Mouse (Mus musculus) macrophage (primary cell): ENCODE data around the gene Myl9. TPM values are rescaled to one million over a fixed set of nuclear protein-coding genes. Genes with fewer than 3 reads are reported as not detected.
A peak's percentile ranks its signal among the peaks of the same experiment; 100 is the strongest.

Experiments used
- H3K27ac ChIP-seq: fragments of 350-480 bp; formaldehyde crosslinking; 2 replicates; pipeline ENCODE4 v1.9.0; 2021
- H3K36me3 ChIP-seq: fragments of 350-480 bp; formaldehyde crosslinking; 2 replicates; pipeline ENCODE4 v1.9.0; 2021; ENCODE audit errors: inconsistent target
- H3K4me3 ChIP-seq: fragments of 350-480 bp; formaldehyde crosslinking; 2 replicates; pipeline ENCODE4 v1.9.0; 2021; ENCODE audit errors: inconsistent target
- H3K79me2 ChIP-seq: fragments of 350-480 bp; formaldehyde crosslinking; 2 replicates; pipeline ENCODE4 v1.9.0; 2021; ENCODE audit errors: inconsistent target
- WGBS: methylation state at CpG from one replicate; pipeline ENCODE4 v1.1.7; 2026; ENCODE audit warnings: inconsistent platforms; ENCODE audit not compliant: missing documents; 5-methylcytosine and 5-hydroxymethylcytosine counted together
- polyA plus RNA-seq: library from polyadenylated mRNA; stranded (reverse); fragments of 250-400 nt; gene quantifications from 3 replicates; pipeline ENCODE4 v1.2.4, GENCODE M21; 2018; ENCODE audit warnings: inconsistent platforms
- total RNA-seq, 78 experiments: library from RNA; depleted of rRNA; stranded (reverse); fragments of 250-400 nt; gene quantifications; 1 replicate in 9 of 78; 2 replicates in 24 of 78; 3 replicates in 43 of 78; 4 replicates in 2 of 78; pipeline ENCODE4 v1.2.4; 2018; ENCODE audit warnings: inconsistent platforms in 56 of 78

Myl9 gene
- total RNA-seq (2018; cell fraction: chromatin; rRNA removed) = 10 to 100 TPM in 1 of 26 experiments, 1 to 10 TPM in 1, not detected in 24; 3.5 to 24.6 TPM
- under 1 TPM in 1 of 26 experiments, not detected in 25; 0.05 TPM for total RNA-seq (2018; cell fraction: cytosol; rRNA removed)
- 1 to 10 TPM in 1 of 26 experiments, not detected in 25; 6.0 TPM for total RNA-seq (2018; cell fraction: nucleus; rRNA removed)
- polyA plus RNA-seq = 0.40 TPM in 1 of 3 replicates, not detected in the others

DNA sequence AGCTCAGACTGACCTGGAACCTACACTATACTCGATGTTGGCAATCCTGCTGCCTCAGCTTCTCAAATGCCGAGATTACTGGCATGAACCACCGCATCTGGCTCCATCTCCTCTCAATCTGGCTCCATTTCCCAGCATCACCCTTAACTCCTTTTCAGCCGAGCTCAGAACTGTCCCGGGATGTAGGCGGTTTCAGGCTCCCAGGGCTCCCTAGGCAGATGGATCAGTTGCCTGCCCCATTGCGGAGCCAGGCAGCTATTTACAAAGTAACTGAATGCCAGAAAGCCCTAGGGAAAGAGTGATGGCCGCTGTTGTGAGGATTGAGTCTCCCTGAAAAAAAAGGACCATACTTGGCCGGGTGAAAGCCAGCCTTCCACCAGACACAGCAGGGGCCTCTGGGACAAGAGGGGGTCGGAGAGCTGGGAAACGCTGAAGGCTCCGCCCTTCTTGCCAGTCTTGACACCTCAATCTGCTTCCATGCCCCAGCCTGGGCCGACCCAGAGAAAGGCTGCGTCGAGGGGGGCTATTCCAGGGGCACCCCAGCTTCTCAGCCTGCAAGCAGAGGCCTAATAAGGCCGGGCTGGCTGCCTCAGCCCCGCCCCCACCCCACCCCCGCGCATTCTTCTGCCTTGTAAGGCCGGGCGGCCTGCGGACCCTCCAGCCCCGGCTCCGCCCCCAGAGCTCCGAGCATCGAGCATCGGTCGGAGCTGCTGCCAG lies at the start of gene Myl9:
TSS of gene Myl9 (plus strand) at position 683 of the 717 bp plus-strand sequence.
- no peak within 1 kb of the TSS for H3K4me3 ChIP-seq
- H3K79me2 ChIP-seq = no peaks in the 10 kb centered on the region
- 40% methylated on average over 24 of the region's 28 CpGs for WGBS
- no peaks in the 10 kb centered on the region for H3K36me3 ChIP-seq
- no peak within 1 kb of the TSS for H3K27ac ChIP-seq

DNA sequence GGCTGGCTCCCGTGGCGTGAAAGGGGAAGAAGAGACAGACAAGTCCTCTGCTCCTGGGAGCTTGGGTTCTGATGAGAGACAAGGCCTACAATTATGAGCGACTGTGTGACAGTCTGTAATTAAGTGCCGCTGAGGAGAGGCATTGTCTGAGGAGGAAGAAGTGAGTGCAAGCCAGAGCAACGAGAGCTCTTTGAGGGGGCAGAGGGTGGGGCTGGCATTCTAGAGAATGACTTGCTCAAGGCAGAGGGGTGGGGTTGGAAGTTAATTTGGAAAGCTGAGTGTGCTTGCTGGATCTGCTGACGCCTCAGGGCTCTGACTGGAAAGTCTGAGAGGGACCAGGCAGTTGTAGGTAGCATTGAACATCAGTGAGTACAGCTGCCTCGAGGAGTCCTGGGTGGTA lies 48.9 kb upstream of the Myl9 start:
- H3K27ac ChIP-seq = peak overlapping the region; percentile 15; the same call in 1 of the 2 replicates
- no peaks in the 10 kb centered on the region for H3K36me3 ChIP-seq
- WGBS = 63% methylated on average over 7 of the region's 7 CpGs
- H3K4me3 ChIP-seq = no peak overlapping the region
- H3K79me2 ChIP-seq = peaks cover 89% of the 10 kb centered on the region

DNA sequence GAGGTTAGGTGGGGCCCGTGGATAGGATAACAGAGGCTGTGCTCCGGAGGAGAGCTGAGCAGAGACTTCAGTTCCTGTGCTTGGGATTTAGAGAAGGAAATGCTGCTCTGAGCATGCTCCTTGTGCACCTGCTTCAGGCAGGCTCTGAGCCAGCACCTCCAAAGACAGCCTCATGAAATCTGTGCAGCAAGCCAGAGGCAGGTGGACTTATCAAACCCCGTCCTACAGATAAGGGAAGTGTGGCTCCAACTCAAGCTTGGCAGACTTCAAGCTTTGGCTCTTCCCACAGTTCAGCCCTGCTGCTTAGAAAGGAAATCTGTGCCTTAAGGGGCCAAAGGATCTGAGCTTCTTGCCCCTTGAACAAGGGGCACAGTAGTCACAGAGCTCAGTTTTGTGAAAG lies 48.3 kb upstream of the Myl9 start:
- Histone ChIP-seq H3K36me3 (no peaks in the 10 kb centered on the region), H3K4me3 (no peak overlapping the region), H3K27ac (peak overlapping the region; percentile 15; the same call in 1 of the 2 replicates), H3K79me2 (peaks cover 89% of the 10 kb centered on the region)
- WGBS = 62% methylated on average over 3 of the region's 3 CpGs

DNA sequence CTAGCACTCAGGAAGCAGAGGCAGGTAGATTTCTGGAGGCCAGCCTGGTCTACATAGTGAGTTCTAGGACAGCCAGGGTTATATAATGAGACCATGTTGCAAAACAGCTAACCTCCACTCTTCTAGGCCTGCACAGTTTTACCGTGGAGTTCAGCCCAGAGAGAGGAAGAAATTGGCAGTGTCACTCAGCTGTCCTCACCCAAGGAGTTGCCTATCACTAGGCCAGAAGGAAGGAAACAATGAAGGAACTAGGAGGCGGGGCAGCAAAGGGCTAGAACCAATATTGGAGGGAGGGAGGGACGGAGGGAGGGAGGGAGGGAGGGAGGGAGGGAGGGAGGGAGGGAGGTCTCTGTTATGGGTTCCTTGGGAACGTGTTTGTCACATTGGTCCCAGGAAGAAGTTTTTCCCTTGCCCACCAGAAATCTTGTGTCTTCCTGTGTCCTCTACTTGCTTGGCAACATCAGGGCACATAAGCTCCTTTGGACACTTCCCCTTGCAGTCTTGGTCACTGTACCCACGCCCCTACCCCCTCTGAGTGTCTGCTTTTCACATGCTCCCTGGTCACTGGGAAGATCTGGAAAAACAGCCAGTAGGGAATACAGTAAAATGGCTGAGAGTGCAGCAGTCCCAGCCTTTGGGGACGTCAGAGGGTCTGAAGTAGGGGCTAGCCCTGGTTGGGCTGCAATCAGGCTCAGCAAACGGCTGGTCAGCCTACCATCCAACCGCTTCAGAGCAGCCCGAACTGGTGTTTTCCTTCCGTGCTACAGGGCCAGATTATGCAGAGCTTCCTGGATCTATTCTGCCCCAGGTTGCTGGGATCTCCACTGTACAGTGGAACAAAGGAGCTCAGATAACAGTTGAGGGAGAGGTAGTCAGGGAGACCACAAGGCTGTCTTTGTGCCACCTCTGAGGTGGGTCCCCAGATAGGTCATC lies 45.4 kb upstream of the Myl9 start:
- peak overlapping the region; percentile 62 for H3K4me3 ChIP-seq
- H3K27ac ChIP-seq = peak overlapping the region; percentile 89
- peaks cover 89% of the 10 kb centered on the region for H3K79me2 ChIP-seq
- H3K36me3 ChIP-seq = no peaks in the 10 kb centered on the region
- 2% methylated on average over 8 of the region's 10 CpGs for WGBS

DNA sequence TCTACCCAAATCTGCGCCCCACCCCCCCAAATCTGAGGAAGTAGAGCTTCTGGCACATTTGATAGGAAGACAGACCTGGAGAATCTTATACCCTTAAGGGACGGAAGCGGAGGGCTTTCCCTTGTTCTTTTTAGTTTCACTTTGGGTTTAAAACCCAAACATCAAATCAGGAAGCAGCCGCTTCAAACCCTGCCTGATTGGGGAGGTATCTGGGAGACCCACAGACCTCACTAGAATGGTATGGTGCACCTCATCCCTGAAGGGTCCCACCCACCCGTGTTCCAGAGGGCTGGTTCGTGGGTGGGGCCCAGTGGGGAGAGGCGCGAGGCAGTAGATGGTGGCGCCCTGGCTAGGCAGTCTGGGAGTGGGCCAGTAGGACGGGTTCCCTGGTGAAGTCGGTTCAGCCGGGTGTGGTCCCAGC lies 44.7 kb upstream of the Myl9 start:
- Histone ChIP-seq H3K27ac (peak overlapping the region; percentile 89), H3K4me3 (peak overlapping the region; percentile 62), H3K36me3 (no peaks in the 10 kb centered on the region), H3K79me2 (peaks cover 89% of the 10 kb centered on the region)
- 3% methylated on average over 12 of the region's 12 CpGs for WGBS

DNA sequence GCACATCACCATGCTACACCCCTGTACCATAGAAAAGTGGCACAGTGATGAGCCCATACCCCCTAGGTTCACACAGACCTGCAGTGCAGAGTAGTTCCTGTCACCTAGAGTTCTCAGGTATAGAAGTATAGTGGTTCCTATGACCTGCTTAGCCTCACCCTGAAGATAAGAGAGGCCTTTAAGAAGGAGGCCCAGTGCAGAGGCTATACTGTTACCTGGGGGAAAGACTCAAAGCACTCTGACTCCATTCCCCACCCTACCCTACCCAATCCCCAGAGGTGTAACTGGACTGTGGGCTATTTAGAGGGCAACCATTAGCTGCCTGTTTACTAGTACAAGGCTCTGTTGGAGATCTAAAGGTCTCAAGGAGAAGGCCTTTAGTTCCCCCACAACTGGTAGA lies 43.6 kb upstream of the Myl9 start:
- H3K27ac ChIP-seq = no peak overlapping the region
- no peaks in the 10 kb centered on the region for H3K36me3 ChIP-seq
- H3K79me2 ChIP-seq = peaks cover 89% of the 10 kb centered on the region
- no peak overlapping the region for H3K4me3 ChIP-seq

DNA sequence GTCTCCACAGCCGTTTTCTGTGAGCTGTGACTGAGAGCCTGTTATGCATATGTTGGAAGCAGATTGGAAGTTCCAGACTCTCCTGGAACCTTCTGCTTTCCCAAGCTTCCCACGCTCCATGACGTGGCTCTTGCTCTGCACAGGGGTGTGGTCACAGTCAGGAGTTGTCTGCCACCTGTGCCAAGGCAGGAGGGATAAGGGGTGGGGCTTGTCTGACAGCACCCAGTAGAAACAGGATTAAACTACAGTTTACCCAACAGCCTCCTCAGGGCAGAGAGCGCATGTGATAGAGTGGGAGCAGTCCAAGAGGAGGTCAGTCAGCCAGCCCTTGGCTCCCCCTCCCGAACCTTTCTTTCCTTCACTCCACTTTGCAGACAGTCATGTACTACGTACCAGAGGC lies 43.1 kb upstream of the Myl9 start:
- 95% methylated on average over 6 of the region's 6 CpGs for WGBS
- Histone ChIP-seq H3K36me3 (no peaks in the 10 kb centered on the region), H3K27ac (no peak overlapping the region), H3K4me3 (no peak overlapping the region), H3K79me2 (peaks cover 89% of the 10 kb centered on the region)

DNA sequence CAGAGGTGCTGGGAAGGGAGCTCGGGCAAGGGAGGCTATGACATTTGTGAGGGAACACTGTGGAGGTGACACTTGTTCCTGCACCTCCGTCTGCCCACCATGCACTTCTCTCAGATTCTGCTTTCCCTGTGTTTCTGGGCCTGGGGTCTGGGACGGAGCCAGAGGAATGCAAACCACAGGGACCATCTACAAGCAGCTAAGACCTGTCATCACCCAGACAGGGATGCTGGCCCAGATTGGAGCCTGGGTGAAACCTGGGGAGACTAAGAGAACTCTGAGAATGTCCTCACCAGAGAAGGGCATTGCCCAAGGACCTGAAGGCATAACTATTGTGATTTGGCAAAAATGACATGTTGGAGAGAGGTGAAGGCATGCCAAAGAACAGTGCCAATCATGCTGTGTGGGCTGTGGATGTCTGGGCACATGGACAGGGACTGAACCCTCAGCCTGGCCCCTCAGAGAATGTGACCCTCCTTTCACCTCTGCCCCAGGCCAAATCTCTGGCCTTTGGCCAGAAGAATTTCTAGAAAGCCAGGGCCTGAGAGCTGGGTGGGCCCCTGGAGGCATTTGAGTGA lies 39.4 kb upstream of the Myl9 start:
- Histone ChIP-seq H3K4me3 (no peak overlapping the region), H3K27ac (no peak overlapping the region), H3K36me3 (no peaks in the 10 kb centered on the region), H3K79me2 (peaks cover 99% of the 10 kb centered on the region)
- 95% methylated on average over 3 of the region's 3 CpGs for WGBS

DNA sequence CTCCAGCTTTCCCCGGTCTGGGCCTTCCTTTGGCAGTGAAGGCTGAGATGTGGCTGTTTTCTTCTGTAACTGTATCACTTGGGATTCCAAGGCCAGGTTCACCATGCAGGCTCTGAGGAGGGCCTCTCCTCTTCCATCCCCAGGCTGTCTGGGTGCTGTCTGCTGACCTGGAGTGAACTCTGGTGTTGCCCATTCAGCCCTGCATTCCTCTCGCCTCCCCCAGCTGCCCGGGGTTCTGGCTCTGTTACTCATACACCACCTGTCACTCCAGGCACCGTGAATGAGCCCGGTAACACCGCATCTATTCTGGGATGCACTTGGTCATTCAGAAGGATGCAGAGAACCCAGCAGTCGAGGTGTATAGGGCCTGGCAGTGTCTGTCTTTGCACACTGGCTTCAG lies 38.4 kb upstream of the Myl9 start:
- H3K36me3 ChIP-seq = no peaks in the 10 kb centered on the region

DNA sequence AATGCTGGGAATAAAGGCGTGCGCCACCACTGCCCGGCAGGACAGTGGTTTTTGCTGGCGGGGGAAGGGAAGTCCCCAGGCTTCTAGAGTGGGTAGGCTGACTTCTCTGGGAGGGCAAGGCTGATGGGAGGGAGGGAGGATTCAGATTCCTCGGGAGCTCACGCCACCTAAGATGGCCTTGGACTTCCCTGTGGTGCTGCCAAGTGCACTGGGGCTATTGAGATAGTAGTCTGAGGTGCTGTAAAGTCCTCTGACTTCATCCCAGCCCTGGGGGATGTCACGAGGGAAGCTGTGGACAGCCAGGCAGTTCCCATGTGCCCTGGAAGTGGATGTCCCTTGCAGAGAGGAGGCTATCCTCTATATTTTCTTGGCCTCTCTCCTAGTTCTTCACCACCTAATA lies 37.2 kb upstream of the Myl9 start:
- peaks cover 99% of the 10 kb centered on the region; the same call in 1 of the 2 replicates for H3K79me2 ChIP-seq
- no peak overlapping the region for H3K4me3 ChIP-seq
- H3K27ac ChIP-seq = no peak overlapping the region
- no peaks in the 10 kb centered on the region for H3K36me3 ChIP-seq
- WGBS = 89% methylated on average over 6 of the region's 7 CpGs

More for the DNA sequence above, 38.4 kb upstream of the Myl9 start:
- H3K4me3 ChIP-seq = no peak overlapping the region
- H3K79me2 ChIP-seq = peaks cover 99% of the 10 kb centered on the region
- no peak overlapping the region for H3K27ac ChIP-seq
- WGBS = 85% methylated on average over 7 of the region's 7 CpGs

DNA sequence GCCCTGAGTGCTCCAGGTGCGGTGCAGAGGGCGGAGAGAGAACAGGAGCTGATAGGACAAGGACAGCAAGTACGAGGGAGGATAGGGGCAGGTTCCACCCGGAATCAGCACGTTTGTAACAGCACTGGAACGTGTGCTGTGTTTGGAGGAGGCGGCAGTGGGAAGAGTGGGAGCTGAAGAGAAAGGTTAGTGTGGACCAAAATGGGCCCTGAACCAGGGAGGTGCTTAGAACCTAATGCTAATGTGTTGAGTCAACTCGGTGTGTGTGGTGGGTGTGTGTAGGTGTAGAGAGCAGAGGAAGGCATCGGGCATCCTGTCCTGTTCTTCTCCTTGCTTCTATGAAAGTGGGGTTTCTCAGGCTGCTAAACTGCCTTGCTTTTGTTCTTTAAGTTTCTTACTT lies 34.0 kb upstream of the Myl9 start:
- H3K79me2 ChIP-seq = peaks cover 87% of the 10 kb centered on the region; the same call in 1 of the 2 replicates
- 88% methylated on average over 9 of the region's 9 CpGs for WGBS

DNA sequence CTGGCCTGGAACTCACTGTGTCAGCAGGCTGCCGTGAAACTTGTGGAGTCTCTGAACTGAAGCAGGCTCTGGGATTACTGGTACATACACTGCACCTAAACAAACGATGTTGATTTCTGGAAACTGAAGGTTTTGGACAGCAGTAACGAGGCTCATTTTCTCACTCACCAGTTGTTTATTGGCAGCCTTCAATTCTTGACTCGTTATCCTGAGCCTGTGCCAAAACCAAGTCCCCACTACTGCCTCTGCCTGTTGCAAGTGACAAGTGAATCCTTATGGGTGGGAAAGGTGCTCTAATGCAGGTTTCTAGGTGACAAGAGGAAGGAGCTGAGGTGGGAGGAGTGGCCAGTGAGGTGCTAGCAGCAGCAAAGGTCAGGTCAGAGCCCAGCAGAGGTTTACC lies 33.2 kb upstream of the Myl9 start:
- Histone ChIP-seq H3K36me3 (peaks cover 21% of the 10 kb centered on the region), H3K27ac (no peak overlapping the region), H3K4me3 (no peak overlapping the region), H3K79me2 (peaks cover 80% of the 10 kb centered on the region; the same call in 1 of the 2 replicates)
- 95% methylated on average over 4 of the region's 4 CpGs for WGBS

More for the DNA sequence above, 34.0 kb upstream of the Myl9 start:
- H3K4me3 ChIP-seq = no peak overlapping the region
- no peak overlapping the region for H3K27ac ChIP-seq
- peaks cover 14% of the 10 kb centered on the region for H3K36me3 ChIP-seq

DNA sequence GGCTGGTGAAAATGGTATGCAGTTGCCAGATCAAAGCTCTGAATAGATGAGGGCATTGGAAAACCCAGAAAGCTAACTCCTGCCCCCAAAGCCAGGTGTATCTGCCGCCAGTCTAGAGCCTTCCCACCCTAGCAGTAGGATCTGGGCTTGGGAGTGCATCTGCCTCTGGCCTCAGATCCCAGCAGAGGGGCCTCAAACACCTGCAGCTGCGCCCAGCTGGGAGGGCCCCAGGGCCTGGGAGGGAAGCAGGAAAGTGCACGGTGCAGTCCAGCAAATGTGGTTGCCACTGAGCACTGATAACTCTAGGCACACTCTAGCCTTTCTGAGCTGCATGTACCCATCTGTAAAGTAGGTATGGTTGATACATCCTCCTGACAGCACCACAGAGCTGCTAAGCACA lies 32.0 kb upstream of the Myl9 start:
- Histone ChIP-seq H3K4me3 (no peak overlapping the region), H3K79me2 (peaks cover 68% of the 10 kb centered on the region; the same call in 1 of the 2 replicates), H3K36me3 (peaks cover 34% of the 10 kb centered on the region), H3K27ac (no peak overlapping the region)
- WGBS = 85% methylated on average over 3 of the region's 3 CpGs

DNA sequence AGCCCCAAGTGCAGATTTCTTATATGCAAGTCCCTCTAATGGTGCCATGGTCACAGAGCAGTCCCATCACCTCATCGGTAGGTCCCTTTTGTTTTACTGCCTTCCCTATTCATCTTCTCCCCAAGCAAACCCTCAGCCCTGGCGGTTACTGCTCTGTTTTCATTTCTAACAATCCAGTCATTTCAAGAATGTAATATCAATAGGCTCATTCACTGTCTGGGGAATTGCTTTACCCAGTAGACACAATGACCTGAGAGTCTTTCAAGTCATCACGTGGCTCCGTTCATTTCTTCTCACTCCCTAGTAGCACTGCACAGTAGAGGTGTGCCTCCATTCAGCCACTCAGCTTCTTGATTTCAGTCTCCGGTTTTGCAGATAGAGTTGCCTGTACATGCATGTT lies 30.8 kb upstream of the Myl9 start:
- H3K79me2 ChIP-seq = peaks cover 57% of the 10 kb centered on the region; the same call in 1 of the 2 replicates
- H3K27ac ChIP-seq = no peak overlapping the region
- H3K4me3 ChIP-seq = no peak overlapping the region
- 94% methylated on average over 5 of the region's 5 CpGs for WGBS
- peaks cover 43% of the 10 kb centered on the region for H3K36me3 ChIP-seq
